Mouse (Mus musculus) myocyte (in vitro differentiated cells): Measurements from ENCODE around the gene Adamts4. TPM values are rescaled to one million over a fixed set of nuclear protein-coding genes. Genes with fewer than 3 reads are reported as not detected.
A peak's percentile ranks its signal among the peaks of the same experiment; 100 is the strongest.

ENCODE experiments used
- H3K27me3 ChIP-seq: one replicate; pipeline ENCODE4 v1.6.1; 2011; ENCODE audit not compliant: control insufficient read depth, insufficient read depth, insufficient read length
- H3K36me3 ChIP-seq: one replicate; pipeline ENCODE4 v1.6.1; 2011; ENCODE audit not compliant: control insufficient read depth, insufficient read depth
- H3K4me2 ChIP-seq: one replicate; pipeline ENCODE4 v1.6.1; 2011; ENCODE audit warnings: low read depth, control low read depth
- H3K4me3 ChIP-seq: one replicate; pipeline ENCODE4 v1.5.1; 2011; ENCODE audit warnings: mild to moderate bottlenecking, control low read depth, moderate library complexity
- H3K79me2 ChIP-seq: one replicate; pipeline ENCODE4 v1.6.1; 2011; ENCODE audit not compliant: control insufficient read depth, insufficient read depth
- H3ac ChIP-seq: one replicate; pipeline ENCODE4 v1.6.1; 2011; ENCODE audit not compliant: control insufficient read depth, insufficient read length
- CEBPB ChIP-seq: IDR thresholded peaks from 2 replicates; pipeline ENCODE4 v1.6.1; 2011; ENCODE audit warnings: mild to moderate bottlenecking, moderate library complexity; ENCODE audit not compliant: poor library complexity, insufficient read depth, severe bottlenecking
- E2F4 ChIP-seq: IDR thresholded peaks from one replicate; pipeline ENCODE4 v1.6.1; 2011; ENCODE audit warnings: mild to moderate bottlenecking, control low read depth, moderate library complexity; ENCODE audit not compliant: insufficient read depth
- MAX ChIP-seq: IDR thresholded peaks from one replicate; pipeline ENCODE4 v1.6.1; 2011; ENCODE audit warnings: low read depth, mild to moderate bottlenecking, control low read depth
- MYOD1 ChIP-seq, 3 experiments: IDR thresholded peaks; one replicate each; pipeline ENCODE4 v1.6.1; 2011; ENCODE audit warnings: control low read depth in 2 of 3, low read depth in 2 of 3, mild to moderate bottlenecking in 2 of 3, moderate library complexity in 1 of 3; ENCODE audit not compliant: insufficient read length in 2 of 3, control insufficient read depth in 1 of 3
- MYOG ChIP-seq, 3 experiments: IDR thresholded peaks; one replicate each; pipeline ENCODE4 v1.6.1; 2011; ENCODE audit warnings: control low read depth in 2 of 3, low read depth in 2 of 3, mild to moderate bottlenecking in 2 of 3; ENCODE audit not compliant: insufficient read length in 2 of 3, control insufficient read depth in 1 of 3, insufficient read depth in 1 of 3
- POLR2A ChIP-seq: IDR thresholded peaks from one replicate; pipeline ENCODE4 v1.6.1; 2011; ENCODE audit warnings: low read depth, mild to moderate bottlenecking, control low read depth, moderate library complexity; ENCODE audit not compliant: insufficient read length
- POLR2AphosphoS2 ChIP-seq: IDR thresholded peaks from one replicate; pipeline ENCODE4 v1.6.1; 2011; ENCODE audit warnings: low read depth, control low read depth; ENCODE audit not compliant: insufficient read length
- REST ChIP-seq: IDR thresholded peaks from one replicate; pipeline ENCODE4 v1.6.1; 2011; ENCODE audit warnings: mild to moderate bottlenecking, control low read depth, moderate library complexity; ENCODE audit not compliant: insufficient read depth, insufficient read length
- SRF ChIP-seq: IDR thresholded peaks from one replicate; pipeline ENCODE4 v1.6.1; 2011; ENCODE audit warnings: low read depth; ENCODE audit not compliant: control insufficient read depth, insufficient read length
- TCF12 ChIP-seq: IDR thresholded peaks from one replicate; pipeline ENCODE4 v1.6.1; 2011; ENCODE audit warnings: mild to moderate bottlenecking, control low read depth; ENCODE audit not compliant: poor library complexity, insufficient read depth, severe bottlenecking
- TCF3 ChIP-seq: IDR thresholded peaks from one replicate; pipeline ENCODE4 v1.6.1; 2011; ENCODE audit warnings: low read depth, control low read depth; ENCODE audit not compliant: insufficient read length
- USF1 ChIP-seq: IDR thresholded peaks from one replicate; pipeline ENCODE4 v1.6.1; 2011; ENCODE audit warnings: low read depth, mild to moderate bottlenecking, control low read depth, moderate library complexity
- polyA plus RNA-seq: library from polyadenylated mRNA; unstranded; fragments of >200 nt; fragmentation: generic; extraction: Trizol; gene quantifications from one replicate; pipeline ENCODE4 v1.2.1, GENCODE M21; 2012; ENCODE audit warnings: missing spikeins

Gene Adamts4
- polyA plus RNA-seq, 1 experiment = 15.0 TPM

GRCm38 (mm10) chr1:171284491-171284890 lies 34.3 kb downstream of the Adamts4 start:
- H3K4me3 ChIP-seq = no peak overlapping the region
- no peaks in the 10 kb centered on the region for H3K27me3 ChIP-seq
- H3K36me3 ChIP-seq = peaks cover 3% of the 10 kb centered on the region
- no peak overlapping the region for H3K4me2 ChIP-seq
- no peak overlapping the region for H3ac ChIP-seq
- H3K79me2 ChIP-seq = peaks cover 10% of the 10 kb centered on the region
- TF ChIP-seq POLR2AphosphoS2 (no peak), CEBPB (no peak), SRF (no peak), MYOG (IDR thresholded peaks at IDR 0.05; ENCODE audit: control insufficient read depth in 1 of 3, insufficient read depth in 1 of 3, insufficient read length in 2 of 3, low read depth in 2 of 3) (no peak), E2F4 (no peak), USF1 (no peak), POLR2A (no peak), TCF3 (no peak), MAX (no peak)

GRCm38 (mm10) chr1:171285096-171285892 lies 35.1 kb downstream of the Adamts4 start:
- H3K4me3 ChIP-seq = no peak overlapping the region
- H3K79me2 ChIP-seq = peaks cover 10% of the 10 kb centered on the region
- H3K36me3 ChIP-seq = peaks cover 6% of the 10 kb centered on the region
- no peak overlapping the region for H3K4me2 ChIP-seq
- H3K27me3 ChIP-seq = no peaks in the 10 kb centered on the region
- TF ChIP-seq SRF (no peak), CEBPB (no peak), POLR2AphosphoS2 (peak; percentile 25), POLR2A (no peak)
- no peak overlapping the region for H3ac ChIP-seq

DNA sequence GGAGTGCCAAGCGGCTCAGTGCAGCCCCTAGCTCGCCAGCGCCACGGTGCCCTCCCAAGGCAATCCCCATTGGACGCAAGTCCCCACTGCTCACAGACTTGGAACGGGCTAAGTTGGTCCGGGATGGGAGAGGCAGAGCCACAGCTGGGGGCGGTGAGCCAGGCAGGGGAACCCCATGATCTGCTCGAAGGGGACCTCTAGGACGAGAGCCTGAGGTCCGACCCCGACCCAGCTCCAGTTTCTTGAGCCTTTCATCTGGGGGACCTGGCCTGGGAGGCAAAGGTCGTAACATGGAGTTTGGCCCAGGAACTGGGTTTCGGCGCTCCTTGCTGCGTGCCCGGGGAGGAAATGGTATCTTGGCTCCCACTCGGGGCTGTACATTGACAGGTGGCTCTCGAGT lies 36.3 kb downstream of the Adamts4 start:
- TF ChIP-seq POLR2AphosphoS2 (no peak), TCF12 (no peak), CEBPB (no peak), TCF3 (no peak), MAX (no peak), SRF (no peak), E2F4 (no peak), MYOD1 (IDR thresholded peaks at IDR 0.05; ENCODE audit: control insufficient read depth in 1 of 3, insufficient read length in 2 of 3, low read depth in 2 of 3) (no peak), MYOG (IDR thresholded peaks at IDR 0.05; ENCODE audit: control insufficient read depth in 1 of 3, insufficient read depth in 1 of 3, insufficient read length in 2 of 3, low read depth in 2 of 3) (no peak), REST (no peak), POLR2A (no peak), USF1 (no peak)
- Histone ChIP-seq H3K4me2 (peak overlapping the region; percentile 92), H3K79me2 (peaks cover 17% of the 10 kb centered on the region), H3K36me3 (peaks cover 6% of the 10 kb centered on the region), H3ac (no peak overlapping the region), H3K27me3 (no peaks in the 10 kb centered on the region), H3K4me3 (peak overlapping the region; percentile 52)

DNA sequence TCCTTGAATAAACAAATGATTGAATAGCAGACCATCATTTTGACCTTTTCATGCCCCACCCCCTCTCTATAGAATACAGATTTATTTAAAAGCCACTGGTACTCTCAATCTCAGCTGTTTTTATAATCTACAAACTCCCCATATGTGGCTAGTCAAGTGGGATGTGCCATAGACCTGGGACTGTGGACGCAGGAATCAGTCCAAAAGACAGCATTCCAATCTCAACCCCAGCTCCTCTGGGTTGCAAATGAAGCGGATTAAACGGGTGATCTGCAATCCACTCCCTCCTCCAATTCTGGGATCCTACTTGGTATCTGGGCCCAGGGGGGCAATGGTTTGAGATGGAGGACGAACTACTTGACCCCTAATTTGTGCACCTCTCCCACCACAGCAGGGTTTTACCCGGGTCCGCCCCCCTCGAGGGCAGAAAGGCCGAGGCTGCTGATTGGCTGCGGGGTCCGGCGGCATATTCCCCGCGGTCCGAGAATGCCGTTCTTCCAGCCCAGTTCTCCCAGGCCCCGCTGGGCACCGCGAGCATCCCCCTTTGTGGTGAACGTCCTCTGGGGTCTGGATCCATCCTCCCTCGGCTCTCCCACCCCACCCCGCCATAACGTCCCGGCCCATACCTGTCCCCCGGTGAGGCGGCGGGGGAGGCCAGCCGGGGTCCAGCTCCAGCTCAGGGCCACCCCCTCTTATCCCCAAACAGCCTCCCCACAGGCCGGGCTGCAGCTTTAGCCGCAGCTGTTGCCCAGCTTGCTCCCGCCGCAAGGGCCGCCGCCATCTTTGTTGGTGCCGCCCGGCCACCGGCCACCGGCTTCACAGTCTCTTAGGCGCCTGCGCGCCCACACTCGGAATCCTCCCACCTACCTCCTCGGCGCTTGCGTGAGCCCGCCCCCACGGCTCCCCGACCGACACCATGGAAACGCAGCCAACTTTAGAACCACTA lies 37.2 kb downstream of the Adamts4 start, which contains the start of gene Usp21:
Gene Usp21 (minus strand): TSS at position 856 of the 946 bp plus-strand sequence.
- Histone ChIP-seq H3K4me2 (peak within 1 kb of the TSS; percentile 92), H3K4me3 (peak within 1 kb of the TSS; percentile 52), H3ac (peak within 1 kb of the TSS; percentile 27), H3K27me3 (no peaks in the 10 kb centered on the region), H3K36me3 (peaks cover 6% of the 10 kb centered on the region), H3K79me2 (peaks cover 26% of the 10 kb centered on the region)
- no peak for TF ChIP-seq MAX
- TF ChIP-seq SRF = no peak
- peak in 2 of 3 experiments; percentile 40 to 75 for TF ChIP-seq MYOG (IDR thresholded peaks at IDR 0.05; ENCODE audit: control insufficient read depth in 1 of 3, insufficient read depth in 1 of 3, insufficient read length in 2 of 3, low read depth in 2 of 3)
- peak; percentile 79 for TF ChIP-seq POLR2AphosphoS2
- TF ChIP-seq MYOD1 (IDR thresholded peaks at IDR 0.05; ENCODE audit: control insufficient read depth in 1 of 3, insufficient read length in 2 of 3, low read depth in 2 of 3) = peak in 1 of 3 experiments; percentile 53
- TF ChIP-seq TCF12 = no peak
- TF ChIP-seq CEBPB = no peak
- no peak for TF ChIP-seq E2F4
- TF ChIP-seq POLR2A = peak; percentile 85
- no peak for TF ChIP-seq REST
